ENCODE assay signal across 12 mouse cellular contexts in the genomic region with DNA sequence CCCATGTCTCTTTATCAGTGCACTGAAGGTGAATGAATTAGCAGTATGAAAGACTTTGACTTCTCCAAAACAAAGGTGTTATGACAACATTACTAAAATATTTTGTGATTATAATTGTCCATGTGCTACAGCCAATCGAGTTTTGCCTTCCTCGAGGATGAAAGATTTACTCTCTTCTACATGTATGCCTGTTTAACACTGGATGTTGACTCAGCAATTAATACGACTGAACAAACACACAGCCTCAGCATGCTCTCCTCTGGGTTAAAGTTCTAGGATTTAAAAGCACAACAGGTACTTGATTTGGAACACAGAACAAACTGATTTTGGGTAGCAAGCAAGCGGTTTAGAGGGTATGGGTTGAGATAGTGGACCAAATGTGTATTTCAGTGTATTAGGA. TPM values are rescaled to one million over a fixed set of nuclear protein-coding genes. Genes with fewer than 3 reads are reported as not detected.
DNase-seq lines count a peak whose midpoint lies in the region; ATAC-seq and TF ChIP-seq lines count a peak whose summit lies in the region.
"Had no signal": no experiment of that assay in that cellular context is flagged by ENCODE, and none has a peak within 500 bp of the region (broad histone marks: within the 10 kb centered on the region; RNA-seq: fewer than 3 reads in every experiment).

No protein-coding gene starts in this region.

- H3K27ac ChIP-seq in heart, embryonic 14.5 days (replicated peaks in 1 of 2; ENCODE audit: control insufficient read depth in 1 of 2, insufficient read depth in 1 of 2, low read depth in 2 of 2, low read length in 2 of 2), result no peak overlapping the region
- no peak overlapping the region for H3K27ac ChIP-seq in heart, embryonic 10.5 days
- no peak overlapping the region for H3K27ac ChIP-seq in ES-Bruce4 (ENCODE audit: insufficient read depth, low read length)
- H3K27ac ChIP-seq in forebrain, embryonic 15.5 days (replicated peaks), result peak overlapping the region; percentile 96
- peak overlapping the region; percentile 48 for H3K27ac ChIP-seq in midbrain, embryonic 13.5 days
- H3K27ac ChIP-seq: embryonic facial prominence, embryonic 13.5 days; limb, embryonic 13.5 days; stomach, postnatal 0 days had no signal

- H3K4me1 ChIP-seq in heart, embryonic 14.5 days (ENCODE audit: control insufficient read depth in 2 of 2, insufficient read depth in 2 of 2, low read length in 2 of 2), result peaks cover 2 to 15% of the 10 kb centered on the region in 2 experiments; a peak in 2 of 4 replicates
- H3K4me1 ChIP-seq in heart, embryonic 10.5 days, result peaks cover 5% of the 10 kb centered on the region; the same call in 1 of the 2 replicates
- H3K4me1 ChIP-seq in ES-Bruce4 (ENCODE audit: control insufficient read depth, insufficient read depth, low read length), result peaks cover 2% of the 10 kb centered on the region
- H3K4me1 ChIP-seq in forebrain, embryonic 15.5 days, result peaks cover 25% of the 10 kb centered on the region
- peaks cover 22% of the 10 kb centered on the region for H3K4me1 ChIP-seq in midbrain, embryonic 13.5 days (replicated peaks)

- H3K4me3 ChIP-seq in heart, embryonic 14.5 days (ENCODE audit: control insufficient read depth in 1 of 2, insufficient read depth in 1 of 2, low read depth in 1 of 2, low read length in 2 of 2), result no peak overlapping the region
- no peak overlapping the region for H3K4me3 ChIP-seq in heart, embryonic 10.5 days
- H3K4me3 ChIP-seq in ES-Bruce4 (ENCODE audit: low read depth, low read length), result no peak overlapping the region
- H3K4me3 ChIP-seq in forebrain, embryonic 15.5 days, result peak overlapping the region; percentile 92
- H3K4me3 ChIP-seq in midbrain, embryonic 13.5 days (replicated peaks), result peak overlapping the region; percentile 95

- no peak overlapping the region for H3K9ac ChIP-seq in heart, embryonic 14.5 days (ENCODE audit: low read length)
- H3K9ac ChIP-seq in ES-Bruce4 (ENCODE audit: low read depth, poor library complexity, severe bottlenecking), result peak overlapping the region; percentile 52; the same call in 1 of the 2 replicates
- peak overlapping the region; percentile 66 for H3K9ac ChIP-seq in forebrain, embryonic 15.5 days (replicated peaks)
- H3K9ac ChIP-seq in midbrain, embryonic 13.5 days (replicated peaks), result peak overlapping the region; percentile 71

- no peak for TF ChIP-seq CTCF in ES-Bruce4 (IDR thresholded peaks at IDR 0.05; ENCODE audit: low read depth, low read length)

- no peak for TF ChIP-seq POLR2A in ES-Bruce4 (IDR thresholded peaks at IDR 0.05; ENCODE audit: insufficient read depth, low read length)

- WGBS in heart, embryonic 14.5 days, result 56% methylated on average over 4 of the region's 4 CpGs
- WGBS in heart, embryonic 10.5 days, result 66% methylated on average over 4 of the region's 4 CpGs
- 25% methylated on average over 4 of the region's 4 CpGs for WGBS in forebrain, embryonic 15.5 days
- 49% methylated on average over 4 of the region's 4 CpGs for WGBS in midbrain, embryonic 13.5 days

- DNase-seq in heart, embryonic 10.5 days (ENCODE audit: low spot score), result no peak
- no peak for DNase-seq in ovary, adult 18-20 months (ENCODE audit: low spot score)
- DNase-seq in urinary bladder, postnatal 10 days (ENCODE audit: low spot score), result no peak
- no peak for DNase-seq in kidney, postnatal 4 days
- DNase-seq: lung, postnatal 4 days had no signal

- H3K9me3 ChIP-seq in heart, embryonic 14.5 days (ENCODE audit: control insufficient read depth, low read length), result peaks cover 8% of the 10 kb centered on the region
- H3K9me3 ChIP-seq in heart, embryonic 10.5 days, result 0 out of 2 replicates have a peak, but pooled peaks cover 4% of the 10 kb centered on the region
- no peaks in the 10 kb centered on the region for H3K9me3 ChIP-seq in ES-Bruce4 (replicated peaks; ENCODE audit: control insufficient read depth, insufficient read depth, low read length, poor library complexity, severe bottlenecking)
- H3K9me3 ChIP-seq in forebrain, embryonic 15.5 days, result 0 out of 2 replicates have a peak, but pooled peaks cover 3% of the 10 kb centered on the region
- peaks cover 4% of the 10 kb centered on the region; the same call in 1 of the 2 replicates for H3K9me3 ChIP-seq in midbrain, embryonic 13.5 days

- H3K27me3 ChIP-seq in heart, embryonic 14.5 days (ENCODE audit: control insufficient read depth, insufficient read depth, low read length), result no peaks in the 10 kb centered on the region
- no peaks in the 10 kb centered on the region for H3K27me3 ChIP-seq in heart, embryonic 10.5 days (ENCODE audit: insufficient read depth, poor library complexity, severe bottlenecking)
- no peaks in the 10 kb centered on the region for H3K27me3 ChIP-seq in ES-Bruce4 (ENCODE audit: control insufficient read depth, insufficient read depth, low read length, poor library complexity, severe bottlenecking)
- H3K27me3 ChIP-seq in forebrain, embryonic 15.5 days, result no peaks in the 10 kb centered on the region
- H3K27me3 ChIP-seq in midbrain, embryonic 13.5 days, result no peaks in the 10 kb centered on the region
- H3K27me3 ChIP-seq: embryonic facial prominence, embryonic 13.5 days; limb, embryonic 13.5 days had no signal

- H3K4me2 ChIP-seq in heart, embryonic 14.5 days (ENCODE audit: low read length), result peak overlapping the region; percentile 90; the same call in 1 of the 2 replicates
- H3K4me2 ChIP-seq in forebrain, embryonic 15.5 days (replicated peaks), result peak overlapping the region; percentile 51
- peak overlapping the region; percentile 70 for H3K4me2 ChIP-seq in midbrain, embryonic 13.5 days (replicated peaks)

- no peak for ATAC-seq in heart, embryonic 14.5 days (ENCODE audit: insufficient number of reproducible peaks, insufficient read depth, low FRiP score, low read depth)
- no peak for ATAC-seq in forebrain, embryonic 15.5 days (replicated peaks)
- ATAC-seq in midbrain, embryonic 13.5 days, result no peak

- no peak for TF ChIP-seq EP300 in ES-Bruce4 (IDR thresholded peaks at IDR 0.05; ENCODE audit: insufficient read depth, low read depth, low read length)

- no peaks in the 10 kb centered on the region for H3K36me3 ChIP-seq in heart, embryonic 14.5 days (ENCODE audit: control insufficient read depth, insufficient read depth, low read length)
- no peaks in the 10 kb centered on the region for H3K36me3 ChIP-seq in heart, embryonic 10.5 days
- no peaks in the 10 kb centered on the region for H3K36me3 ChIP-seq in ES-Bruce4 (ENCODE audit: control insufficient read depth, insufficient read depth, low read length, poor library complexity, severe bottlenecking)
- H3K36me3 ChIP-seq in forebrain, embryonic 15.5 days, result no peaks in the 10 kb centered on the region
- no peaks in the 10 kb centered on the region for H3K36me3 ChIP-seq in midbrain, embryonic 13.5 days
- H3K36me3 ChIP-seq: embryonic facial prominence, embryonic 13.5 days; limb, embryonic 13.5 days had no signal

RNA-seq across cellular contexts. Expression of a gene that starts 1.6 kb away (rescaled TPM):
- 8.0 and 8.9 TPM in 2 replicates for polyA plus RNA-seq in heart, embryonic 14.5 days (2014; fragmentation: Nextera tagmentation; extraction: Ambion mirVana)
- polyA plus RNA-seq in heart, embryonic 10.5 days (2016; fragmentation: Nextera tagmentation; extraction: Ambion mirVana), result 7.1 and 7.3 TPM in 2 replicates
- 83.6 and 104 TPM in 2 replicates for polyA plus RNA-seq in ES-Bruce4 (2011; ENCODE audit: insufficient read depth, insufficient read length, low read depth, missing spikeins)
- polyA plus RNA-seq in forebrain, embryonic 15.5 days (2015; fragmentation: Nextera tagmentation; extraction: Ambion mirVana), result 11.6 and 12.3 TPM in 2 replicates
- 9.9 and 11.1 TPM in 2 replicates for polyA plus RNA-seq in midbrain, embryonic 13.5 days (2015; fragmentation: Nextera tagmentation; extraction: Ambion mirVana)

Comparison
In these comparisons a context has a peak if more than half of its experiments do, and no peak if none do; other contexts are left out.
1. H3K27ac ChIP-seq: peak in forebrain, embryonic 15.5 days (single experiment) and midbrain, embryonic 13.5 days (single experiment); none in heart, embryonic 14.5 days (0 of 2), heart, embryonic 10.5 days (single experiment) and ES-Bruce4 (single experiment).
2. H3K4me3 ChIP-seq: peak in forebrain, embryonic 15.5 days (single experiment) and midbrain, embryonic 13.5 days (single experiment); none in heart, embryonic 14.5 days (0 of 2), heart, embryonic 10.5 days (single experiment) and ES-Bruce4 (single experiment).
3. Peak in every context shown above with its lines, with median percentiles within 50 percentile points of each other: H3K4me2 ChIP-seq.